25 mouse cellular contexts compared by ENCODE assay signal in the genomic region with DNA sequence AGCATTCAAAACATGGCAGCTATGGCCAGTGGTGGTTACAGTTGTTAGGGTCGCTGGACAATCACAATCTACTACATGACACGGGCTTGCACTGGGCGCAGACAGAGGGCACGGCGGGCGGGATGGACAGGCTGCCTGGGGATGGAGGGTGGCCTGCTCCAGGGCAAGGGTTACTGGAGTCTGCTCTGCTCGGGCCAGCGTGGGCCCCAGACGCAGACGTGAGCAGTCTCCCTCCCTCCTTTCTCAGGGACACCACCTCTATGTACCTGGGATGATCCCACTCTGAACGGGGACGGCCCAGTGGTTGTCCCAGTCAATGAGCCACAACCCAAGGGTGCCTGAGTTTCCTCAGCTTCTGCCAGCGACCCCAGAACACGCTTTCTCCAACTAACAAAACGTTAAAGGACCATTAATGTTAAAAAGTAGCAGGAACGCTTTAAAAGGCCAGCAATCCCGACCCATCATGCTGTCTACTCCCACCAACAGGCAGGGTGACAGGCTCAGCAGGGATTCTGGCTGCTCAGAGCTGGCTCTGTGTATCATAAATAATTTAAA. TPM values are rescaled to one million over a fixed set of nuclear protein-coding genes. Genes with fewer than 3 reads are reported as not detected.
DNase-seq lines count a peak whose midpoint lies in the region; ATAC-seq and TF ChIP-seq lines count a peak whose summit lies in the region.
"Had no signal": no experiment of that assay in that cellular context is flagged by ENCODE, and none has a peak within 500 bp of the region (broad histone marks: within the 10 kb centered on the region; RNA-seq: fewer than 3 reads in every experiment).

No protein-coding gene starts in this region.

- H3K27ac ChIP-seq in cerebellum, adult 2 months (ENCODE audit: insufficient read depth, low read length), result peak overlapping the region; percentile 57; the same call in 1 of the 2 replicates
- H3K27ac ChIP-seq in hindbrain, embryonic 13.5 days, result peak overlapping the region; percentile 27; the same call in 1 of the 2 replicates
- no peak overlapping the region for H3K27ac ChIP-seq in hindbrain, embryonic 14.5 days
- peak overlapping the region; percentile 54; the same call in 1 of the 2 replicates for H3K27ac ChIP-seq in midbrain, embryonic 12.5 days (replicated peaks)
- H3K27ac ChIP-seq in midbrain, embryonic 11.5 days (ENCODE audit: low read depth, low read length), result no peak overlapping the region
- no peak overlapping the region for H3K27ac ChIP-seq in gastrocnemius, adult 2 months
- H3K27ac ChIP-seq: embryonic facial prominence, embryonic 10.5 days; embryonic facial prominence, embryonic 15.5 days; heart, embryonic 10.5 days; limb, embryonic 13.5 days; lung, embryonic 15.5 days had no signal

- TF ChIP-seq POLR2A in cerebellum, adult 2 months (IDR thresholded peaks at IDR 0.05; ENCODE audit: borderline replicate concordance, insufficient read depth, low read length), result no peak

- no peak overlapping the region for H3K9ac ChIP-seq in hindbrain, embryonic 13.5 days
- H3K9ac ChIP-seq in hindbrain, embryonic 14.5 days, result no peak overlapping the region
- H3K9ac ChIP-seq in midbrain, embryonic 12.5 days (replicated peaks), result 0 out of 2 replicates have a peak overlapping the region, but pooled peaks have one; percentile 11
- H3K9ac ChIP-seq in midbrain, embryonic 11.5 days (ENCODE audit: low read length), result no peak overlapping the region
- H3K9ac ChIP-seq: embryonic facial prominence, embryonic 15.5 days; forebrain, embryonic 12.5 days; heart, embryonic 15.5 days; lung, embryonic 15.5 days had no signal

- peaks cover 82% of the 10 kb centered on the region for H3K36me3 ChIP-seq in hindbrain, embryonic 13.5 days
- peaks cover 87% of the 10 kb centered on the region for H3K36me3 ChIP-seq in hindbrain, embryonic 14.5 days (replicated peaks; ENCODE audit: control insufficient read depth, insufficient read depth)
- peaks cover 83% of the 10 kb centered on the region for H3K36me3 ChIP-seq in midbrain, embryonic 12.5 days
- H3K36me3 ChIP-seq in midbrain, embryonic 11.5 days (ENCODE audit: control insufficient read depth, insufficient read depth, low read length), result peaks cover 23% of the 10 kb centered on the region
- H3K36me3 ChIP-seq in E14TG2a.4 (ENCODE audit: insufficient read depth, low read length), result peaks cover 99% of the 10 kb centered on the region

- H3K4me3 ChIP-seq in cerebellum, adult 2 months (replicated peaks; ENCODE audit: insufficient read depth, low read depth, low read length), result no peak overlapping the region
- H3K4me3 ChIP-seq in hindbrain, embryonic 13.5 days, result no peak overlapping the region
- no peak overlapping the region for H3K4me3 ChIP-seq in hindbrain, embryonic 14.5 days (replicated peaks; ENCODE audit: low read length)
- no peak overlapping the region for H3K4me3 ChIP-seq in midbrain, embryonic 12.5 days
- no peak overlapping the region for H3K4me3 ChIP-seq in midbrain, embryonic 11.5 days (ENCODE audit: low read depth, low read length)
- peak overlapping the region; percentile 58 for H3K4me3 ChIP-seq in E14TG2a.4 (replicated peaks; ENCODE audit: low read length)
- H3K4me3 ChIP-seq in gastrocnemius, adult 2 months, result no peak overlapping the region
- H3K4me3 ChIP-seq: embryonic facial prominence, embryonic 10.5 days; embryonic facial prominence, embryonic 15.5 days; forebrain, embryonic 12.5 days; heart, embryonic 10.5 days; heart, embryonic 15.5 days; limb, embryonic 13.5 days; lung, embryonic 15.5 days had no signal

- 65% methylated on average over 17 of the region's 17 CpGs for WGBS in cerebellum, adult 2 months
- 93% methylated on average over 17 of the region's 17 CpGs for WGBS in hindbrain, embryonic 13.5 days
- WGBS in hindbrain, embryonic 14.5 days, result 89% methylated on average over 17 of the region's 17 CpGs
- WGBS in midbrain, embryonic 12.5 days, result 94% methylated on average over 17 of the region's 17 CpGs
- WGBS in midbrain, embryonic 11.5 days, result 93% methylated on average over 17 of the region's 17 CpGs

- H3K27me3 ChIP-seq in cerebellum, adult 2 months (ENCODE audit: control insufficient read depth, insufficient read depth, low read length), result no peaks in the 10 kb centered on the region
- H3K27me3 ChIP-seq in hindbrain, embryonic 13.5 days, result no peaks in the 10 kb centered on the region
- no peaks in the 10 kb centered on the region for H3K27me3 ChIP-seq in hindbrain, embryonic 14.5 days (ENCODE audit: control insufficient read depth, insufficient read depth, low read length)
- no peaks in the 10 kb centered on the region for H3K27me3 ChIP-seq in midbrain, embryonic 12.5 days
- no peaks in the 10 kb centered on the region for H3K27me3 ChIP-seq in midbrain, embryonic 11.5 days (ENCODE audit: control insufficient read depth, insufficient read depth, low read length)
- H3K27me3 ChIP-seq in E14TG2a.4 (ENCODE audit: insufficient read depth, low read length), result no peaks in the 10 kb centered on the region
- H3K27me3 ChIP-seq: embryonic facial prominence, embryonic 15.5 days; forebrain, embryonic 12.5 days; heart, embryonic 15.5 days; limb, embryonic 13.5 days; lung, embryonic 15.5 days had no signal

- no peak overlapping the region for H3K4me2 ChIP-seq in hindbrain, embryonic 13.5 days
- H3K4me2 ChIP-seq in hindbrain, embryonic 14.5 days (replicated peaks), result no peak overlapping the region
- no peak overlapping the region for H3K4me2 ChIP-seq in midbrain, embryonic 12.5 days (replicated peaks)
- no peak overlapping the region for H3K4me2 ChIP-seq in midbrain, embryonic 11.5 days
- H3K4me2 ChIP-seq: embryonic facial prominence, embryonic 15.5 days; forebrain, embryonic 12.5 days; heart, embryonic 15.5 days; limb, embryonic 13.5 days; liver, embryonic 11.5 days; lung, embryonic 15.5 days had no signal

- TF ChIP-seq CTCF in cerebellum, adult 2 months (IDR thresholded peaks at IDR 0.05; ENCODE audit: borderline replicate concordance, insufficient read depth, low read depth, low read length), result no peak
- TF ChIP-seq CTCF in E14TG2a.4 (conservative IDR thresholded peaks at IDR 0.05; ENCODE audit: low read length), result no peak
- no peak for TF ChIP-seq CTCF in gastrocnemius, adult 2 months (IDR thresholded peaks at IDR 0.05)

- peak; percentile 36 to 45 for DNase-seq in cerebellum, adult 2 months
- no peak for DNase-seq in cerebellum, adult 8-10 months
- DNase-seq in hindbrain, embryonic 14.5 days (ENCODE audit: low spot score), result no peak
- no peak for DNase-seq in midbrain, embryonic 11.5 days (ENCODE audit: low spot score, missing footprints)
- no peak for DNase-seq in gastrocnemius, adult 2 months
- DNase-seq: adrenal gland, postnatal 25 days; gastrocnemius, postnatal 25 days; heart, adult 11 months; kidney, adult 9 months; kidney, postnatal 10 days; layer of hippocampus, adult 9-11 months; right cerebral cortex, postnatal 25 days; spleen, adult 18-20 months; thymus, postnatal 14 days had no signal

- intact Hi-C loops in gastrocnemius, adult 2 months (cut with DNase I), result no loop called here

- no peak for ATAC-seq in hindbrain, embryonic 13.5 days (ENCODE audit: low FRiP score)
- ATAC-seq in hindbrain, embryonic 14.5 days (ENCODE audit: low FRiP score), result no peak
- ATAC-seq in midbrain, embryonic 12.5 days (ENCODE audit: low FRiP score, low read depth), result no peak
- no peak for ATAC-seq in midbrain, embryonic 11.5 days (ENCODE audit: low FRiP score)

- peaks cover 67% of the 10 kb centered on the region for H3K4me1 ChIP-seq in cerebellum, adult 2 months (ENCODE audit: control insufficient read depth, insufficient read depth, low read length)
- H3K4me1 ChIP-seq in hindbrain, embryonic 13.5 days (replicated peaks), result peaks cover 35% of the 10 kb centered on the region
- H3K4me1 ChIP-seq in hindbrain, embryonic 14.5 days (replicated peaks; ENCODE audit: control insufficient read depth, insufficient read depth, low read length), result peaks cover 17% of the 10 kb centered on the region
- H3K4me1 ChIP-seq in midbrain, embryonic 12.5 days, result peaks cover 10% of the 10 kb centered on the region; the same call in 1 of the 2 replicates
- 0 out of 2 replicates have a peak, but pooled peaks cover 2% of the 10 kb centered on the region for H3K4me1 ChIP-seq in midbrain, embryonic 11.5 days (ENCODE audit: control insufficient read depth, insufficient read depth, low read length)
- peaks cover 92% of the 10 kb centered on the region for H3K4me1 ChIP-seq in E14TG2a.4 (replicated peaks; ENCODE audit: low read depth, low read length)
- H3K4me1 ChIP-seq: limb, embryonic 13.5 days; lung, embryonic 15.5 days had no signal

- H3K9me3 ChIP-seq in hindbrain, embryonic 13.5 days, result no peaks in the 10 kb centered on the region
- H3K9me3 ChIP-seq in hindbrain, embryonic 14.5 days (ENCODE audit: control insufficient read depth, low read length), result no peaks in the 10 kb centered on the region
- H3K9me3 ChIP-seq in midbrain, embryonic 12.5 days, result no peaks in the 10 kb centered on the region
- no peaks in the 10 kb centered on the region for H3K9me3 ChIP-seq in midbrain, embryonic 11.5 days (ENCODE audit: control insufficient read depth, low read length)
- H3K9me3 ChIP-seq in E14TG2a.4 (ENCODE audit: low read length), result no peaks in the 10 kb centered on the region
- H3K9me3 ChIP-seq: embryonic facial prominence, embryonic 10.5 days; embryonic facial prominence, embryonic 15.5 days; forebrain, embryonic 12.5 days; heart, embryonic 10.5 days; heart, embryonic 15.5 days; limb, embryonic 13.5 days; lung, embryonic 15.5 days had no signal

RNA-seq across cellular contexts. Expression of a gene that starts 12.9 kb away (rescaled TPM):
- polyA plus RNA-seq in cerebellum, adult 2 months (2012; rRNA removed), result 146 and 171 TPM in 2 replicates
- polyA plus RNA-seq in hindbrain, embryonic 13.5 days (2015; fragmentation: Nextera tagmentation; extraction: Ambion mirVana), result 36.3 and 41.2 TPM in 2 replicates
- 29.9 and 31.9 TPM in 2 replicates for polyA plus RNA-seq in hindbrain, embryonic 14.5 days (2014; fragmentation: Nextera tagmentation; extraction: Ambion mirVana)
- polyA plus RNA-seq in midbrain, embryonic 12.5 days (2016; fragmentation: Nextera tagmentation; extraction: Ambion mirVana), result 38.2 and 39.3 TPM in 2 replicates
- 15.8 and 18.4 TPM in 2 replicates for polyA plus RNA-seq in midbrain, embryonic 11.5 days (2014; fragmentation: Nextera tagmentation; extraction: Ambion mirVana)
- 10 to 100 TPM; 37.2 to 51.0 TPM for total RNA-seq in gastrocnemius, adult 2 months (2021)

RNA-seq across cellular contexts. Expression of a gene that starts 22.6 kb away (rescaled TPM):
- polyA plus RNA-seq in cerebellum, adult 2 months (2012; rRNA removed), result 8.3 and 8.6 TPM in 2 replicates
- 17.1 and 18.1 TPM in 2 replicates for polyA plus RNA-seq in hindbrain, embryonic 13.5 days (2015; fragmentation: Nextera tagmentation; extraction: Ambion mirVana)
- polyA plus RNA-seq in hindbrain, embryonic 14.5 days (2014; fragmentation: Nextera tagmentation; extraction: Ambion mirVana), result 15.3 and 16.5 TPM in 2 replicates
- 13.2 and 14.0 TPM in 2 replicates for polyA plus RNA-seq in midbrain, embryonic 12.5 days (2016; fragmentation: Nextera tagmentation; extraction: Ambion mirVana)
- 7.8 and 8.7 TPM in 2 replicates for polyA plus RNA-seq in midbrain, embryonic 11.5 days (2014; fragmentation: Nextera tagmentation; extraction: Ambion mirVana)
- 1 to 10 TPM; 8.9 to 9.1 TPM for total RNA-seq in gastrocnemius, adult 2 months (2021)

RNA-seq across cellular contexts. Expression of a gene that starts 49.1 kb away (rescaled TPM):
- polyA plus RNA-seq in cerebellum, adult 2 months (2012; rRNA removed), result 73.4 and 77.0 TPM in 2 replicates
- 27.6 and 28.3 TPM in 2 replicates for polyA plus RNA-seq in hindbrain, embryonic 13.5 days (2015; fragmentation: Nextera tagmentation; extraction: Ambion mirVana)
- 38.2 and 40.2 TPM in 2 replicates for polyA plus RNA-seq in hindbrain, embryonic 14.5 days (2014; fragmentation: Nextera tagmentation; extraction: Ambion mirVana)
- 17.3 and 17.5 TPM in 2 replicates for polyA plus RNA-seq in midbrain, embryonic 12.5 days (2016; fragmentation: Nextera tagmentation; extraction: Ambion mirVana)
- polyA plus RNA-seq in midbrain, embryonic 11.5 days (2014; fragmentation: Nextera tagmentation; extraction: Ambion mirVana), result 18.6 and 21.4 TPM in 2 replicates
- 10 to 100 TPM; 11.3 to 11.7 TPM for total RNA-seq in gastrocnemius, adult 2 months (2021)

Comparison
In these comparisons a context has a peak if more than half of its experiments do, and no peak if none do; other contexts are left out.
1. DNase-seq: peak in cerebellum, adult 2 months (2 of 2); none in cerebellum, adult 8-10 months (single experiment), hindbrain, embryonic 14.5 days (single experiment), midbrain, embryonic 11.5 days (single experiment) and gastrocnemius, adult 2 months (single experiment).
2. H3K27ac ChIP-seq: peak in cerebellum, adult 2 months (single experiment), hindbrain, embryonic 13.5 days (single experiment) and midbrain, embryonic 12.5 days (single experiment); none in hindbrain, embryonic 14.5 days (single experiment), midbrain, embryonic 11.5 days (single experiment) and gastrocnemius, adult 2 months (single experiment).